Mouse (Mus musculus): ENCODE measurements around the gene Ppp1r1b.

DNA sequence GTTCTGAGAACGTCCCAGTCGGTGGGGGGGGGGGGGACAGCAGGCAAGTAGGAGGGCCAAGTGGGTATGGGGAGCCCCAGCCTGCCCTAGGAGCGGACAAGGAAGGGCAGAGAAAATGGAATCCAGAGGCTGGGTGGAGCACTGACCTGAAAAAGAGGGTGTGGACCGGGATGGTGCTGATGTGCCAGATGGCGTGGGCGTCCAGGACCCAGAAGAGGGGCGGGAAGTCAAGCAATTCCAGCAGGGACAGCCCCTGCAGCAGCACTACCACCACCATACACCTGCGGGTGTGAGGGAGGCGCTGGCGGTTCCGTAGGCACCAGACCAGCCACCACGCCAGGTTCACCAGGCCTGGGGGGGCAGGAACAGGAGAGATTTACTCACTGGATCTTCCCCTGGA lies 41.9 kb downstream of the Ppp1r1b start:
- no peak for TF ChIP-seq MAX (IDR thresholded peaks at IDR 0.05; ENCODE audit: low read depth)
- TF ChIP-seq POLR2A (IDR thresholded peaks at IDR 0.05; ENCODE audit: insufficient read length, low read depth): no peak
- TF ChIP-seq E2F4 (IDR thresholded peaks at IDR 0.05; ENCODE audit: insufficient read depth): no peak
- TF ChIP-seq CEBPB (IDR thresholded peaks at IDR 0.05; ENCODE audit: insufficient read depth, poor library complexity, severe bottlenecking): no peak
- TF ChIP-seq MYOD1 (IDR thresholded peaks at IDR 0.05; ENCODE audit: control insufficient read depth in 1 of 3, insufficient read length in 2 of 3, low read depth in 2 of 3): no peak
- no peak for TF ChIP-seq TCF3 (IDR thresholded peaks at IDR 0.05; ENCODE audit: insufficient read length, low read depth)
- no peak for TF ChIP-seq POLR2AphosphoS2 (IDR thresholded peaks at IDR 0.05; ENCODE audit: insufficient read length, low read depth)
- no peak for TF ChIP-seq MYOG (IDR thresholded peaks at IDR 0.05; ENCODE audit: control insufficient read depth in 1 of 3, insufficient read depth in 1 of 3, insufficient read length in 2 of 3, low read depth in 2 of 3)
- TF ChIP-seq USF1 (IDR thresholded peaks at IDR 0.05; ENCODE audit: low read depth): no peak

All from myocyte (in vitro differentiated cells).